Mouse (Mus musculus) intestine, embryonic 16.5 days (tissue): ENCODE data around the gene Dcaf7. TPM values are rescaled to one million over a fixed set of nuclear protein-coding genes. Genes with fewer than 3 reads are reported as not detected.

ENCODE experiments used
- ATAC-seq: fragments of 200-750 bp; cut with Nextera tagmentation; 2 replicates; pipeline ENCODE4 v1.8.0; 2017; ENCODE audit warnings: moderate TSS enrichment, moderate library complexity
- H3K27ac ChIP-seq: fragments of 300-500 bp; sonication (generic); 2 replicates; pipeline ENCODE4 v1.5.1; 2014; ENCODE audit warnings: mild to moderate bottlenecking, low read length
- H3K27me3 ChIP-seq: fragments of 300-500 bp; sonication (generic); replicated peaks from 2 replicates; pipeline ENCODE4 v1.6.1; 2014; ENCODE audit warnings: low read length, control low read depth, mixed read lengths; ENCODE audit not compliant: control insufficient read depth, insufficient read depth
- H3K36me3 ChIP-seq: fragments of 300-500 bp; sonication (generic); 2 replicates; pipeline ENCODE4 v1.6.1; 2014; ENCODE audit warnings: low read length, control low read depth; ENCODE audit not compliant: control insufficient read depth, insufficient read depth
- H3K4me1 ChIP-seq: fragments of 300-500 bp; sonication (generic); 2 replicates; pipeline ENCODE4 v1.6.1; 2014; ENCODE audit warnings: low read length, control low read depth, mixed read lengths; ENCODE audit not compliant: control insufficient read depth, insufficient read depth
- H3K4me2 ChIP-seq: fragments of 300-500 bp; sonication (generic); 2 replicates; pipeline ENCODE4 v1.6.1; 2014; ENCODE audit warnings: low read depth, low read length, control low read depth
- H3K4me3 ChIP-seq: fragments of 300-500 bp; sonication (generic); 2 replicates; pipeline ENCODE4 v1.5.1; 2014; ENCODE audit warnings: mild to moderate bottlenecking, low read length
- H3K9ac ChIP-seq: fragments of 300-500 bp; sonication (generic); 2 replicates; pipeline ENCODE4 v1.6.1; 2014; ENCODE audit warnings: low read depth, low read length
- H3K9me3 ChIP-seq: fragments of 300-500 bp; sonication (generic); 2 replicates; pipeline ENCODE4 v1.6.1; 2016; ENCODE audit warnings: low read length, control low read depth; ENCODE audit not compliant: control insufficient read depth
- WGBS: fragments of 180-500 bp; shearing (Covaris S2); extraction: QIAGEN DNeasy Blood & Tissue Kit; methylation state at CpG from one replicate; pipeline ENCODE4 v1.1.7; 2014; 5-methylcytosine and 5-hydroxymethylcytosine counted together
- polyA plus RNA-seq: library from polyadenylated mRNA; unstranded; fragments of >200 nt; fragmentation: Nextera tagmentation; extraction: Ambion mirVana; gene quantifications from 2 replicates; pipeline ENCODE4 v1.2.1, GENCODE M21; 2015

The Dcaf7 gene
- polyA plus RNA-seq, 1 experiment from 2014 or later = 42.7 TPM

GRCm38 (mm10) chr11:106033491-106033919, 3.2 kb upstream of the Dcaf7 start:
- Histone ChIP-seq H3K4me3 (no peak overlapping the region), H3K4me1 (peaks cover 12% of the 10 kb centered on the region), H3K36me3 (no peaks in the 10 kb centered on the region), H3K9me3 (no peaks in the 10 kb centered on the region), H3K4me2 (no peak overlapping the region), H3K9ac (peak overlapping the region; percentile 51; the same call in 1 of the 2 replicates), H3K27ac (peak overlapping the region; percentile 20), H3K27me3 (no peaks in the 10 kb centered on the region)
- 0 out of 2 replicates have a peak, but pooled peaks have one; percentile 14 for ATAC-seq
- 30% methylated on average over 11 of the region's 11 CpGs for WGBS

- Histone ChIP-seq H3K4me2 (no peak overlapping the region), H3K4me3 (no peak overlapping the region), H3K9ac (no peak overlapping the region), H3K9me3 (no peaks in the 10 kb centered on the region), H3K27me3 (no peaks in the 10 kb centered on the region), H3K4me1 (peaks cover 13% of the 10 kb centered on the region), H3K36me3 (no peaks in the 10 kb centered on the region), H3K27ac (no peak overlapping the region)
- 84% methylated on average over 9 of the region's 9 CpGs for WGBS
- ATAC-seq = no peak
Observed at GRCm38 (mm10) chr11:106034986-106035385, 1.7 kb upstream of the Dcaf7 start.

- no peak for ATAC-seq
- Histone ChIP-seq H3K9ac (peak overlapping the region; percentile 97), H3K36me3 (no peaks in the 10 kb centered on the region), H3K4me1 (peaks cover 13% of the 10 kb centered on the region), H3K27ac (peak overlapping the region; percentile 89), H3K4me3 (peak overlapping the region; percentile 99), H3K27me3 (no peaks in the 10 kb centered on the region), H3K4me2 (peak overlapping the region; percentile 86), H3K9me3 (no peaks in the 10 kb centered on the region)
- WGBS = under 1% methylated on average over 13 of the region's 13 CpGs
Observed at GRCm38 (mm10) chr11:106037418-106037751, 713 bp downstream of the Dcaf7 start.

- no peak overlapping the region for H3K4me3 ChIP-seq
- no peak for ATAC-seq
- no peak overlapping the region for H3K9ac ChIP-seq
- no peak overlapping the region for H3K4me2 ChIP-seq
- no peaks in the 10 kb centered on the region for H3K4me1 ChIP-seq
- H3K36me3 ChIP-seq = peaks cover 6% of the 10 kb centered on the region; the same call in 1 of the 2 replicates
- H3K27me3 ChIP-seq = no peaks in the 10 kb centered on the region
- H3K9me3 ChIP-seq = no peaks in the 10 kb centered on the region
- 0 out of 2 replicates have a peak overlapping the region, but pooled peaks have one; percentile 37 for H3K27ac ChIP-seq
Observed at GRCm38 (mm10) chr11:106044349-106044748, 7.7 kb downstream of the Dcaf7 start.

- Histone ChIP-seq H3K27ac (peak overlapping the region; percentile 37; the same call in 1 of the 2 replicates), H3K4me1 (no peaks in the 10 kb centered on the region), H3K36me3 (peaks cover 6% of the 10 kb centered on the region; the same call in 1 of the 2 replicates), H3K9ac (no peak overlapping the region), H3K4me2 (no peak overlapping the region), H3K9me3 (no peaks in the 10 kb centered on the region), H3K4me3 (no peak overlapping the region), H3K27me3 (no peaks in the 10 kb centered on the region)
- ATAC-seq = peak; percentile 75
- WGBS = 94% methylated on average over 1 of the region's 1 CpGs
Observed at GRCm38 (mm10) chr11:106045256-106045655, 8.6 kb downstream of the Dcaf7 start.

GRCm38 (mm10) chr11:106045780-106046179, 9.1 kb downstream of the Dcaf7 start:
- H3K4me2 ChIP-seq = no peak overlapping the region
- 94% methylated on average over 3 of the region's 3 CpGs for WGBS

GRCm38 (mm10) chr11:106046584-106046983, 9.9 kb downstream of the Dcaf7 start:
- H3K9me3 ChIP-seq = no peaks in the 10 kb centered on the region
- no peak overlapping the region for H3K4me3 ChIP-seq
- no peaks in the 10 kb centered on the region for H3K27me3 ChIP-seq
- 82% methylated on average over 9 of the region's 9 CpGs for WGBS
- no peak overlapping the region for H3K27ac ChIP-seq
- no peaks in the 10 kb centered on the region for H3K4me1 ChIP-seq
- ATAC-seq = no peak
- peaks cover 6% of the 10 kb centered on the region; the same call in 1 of the 2 replicates for H3K36me3 ChIP-seq
- no peak overlapping the region for H3K9ac ChIP-seq
- no peak overlapping the region for H3K4me2 ChIP-seq

More at GRCm38 (mm10) chr11:106045780-106046179, 9.1 kb downstream of the Dcaf7 start:
- no peak overlapping the region for H3K9ac ChIP-seq
- no peaks in the 10 kb centered on the region for H3K27me3 ChIP-seq
- H3K4me3 ChIP-seq = no peak overlapping the region
- ATAC-seq = no peak
- no peak overlapping the region for H3K27ac ChIP-seq
- peaks cover 6% of the 10 kb centered on the region; the same call in 1 of the 2 replicates for H3K36me3 ChIP-seq
- H3K9me3 ChIP-seq = no peaks in the 10 kb centered on the region
- no peaks in the 10 kb centered on the region for H3K4me1 ChIP-seq

GRCm38 (mm10) chr11:106053921-106054320, 17.2 kb downstream of the Dcaf7 start:
- peaks cover 11% of the 10 kb centered on the region; the same call in 1 of the 2 replicates for H3K36me3 ChIP-seq
- no peaks in the 10 kb centered on the region for H3K4me1 ChIP-seq
- no peaks in the 10 kb centered on the region for H3K27me3 ChIP-seq
- WGBS = 76% methylated on average over 2 of the region's 2 CpGs
- ATAC-seq = peak; percentile 56
- no peak overlapping the region for H3K4me3 ChIP-seq
- no peak overlapping the region for H3K9ac ChIP-seq
- peak overlapping the region; percentile 36; the same call in 1 of the 2 replicates for H3K27ac ChIP-seq
- no peak overlapping the region for H3K4me2 ChIP-seq
- H3K9me3 ChIP-seq = no peaks in the 10 kb centered on the region

GRCm38 (mm10) chr11:106054600-106054999, 17.9 kb downstream of the Dcaf7 start:
- no peaks in the 10 kb centered on the region for H3K9me3 ChIP-seq
- no peaks in the 10 kb centered on the region for H3K4me1 ChIP-seq
- H3K27ac ChIP-seq = peak overlapping the region; percentile 34; the same call in 1 of the 2 replicates
- no peaks in the 10 kb centered on the region for H3K27me3 ChIP-seq
- no peak for ATAC-seq
- no peak overlapping the region for H3K4me2 ChIP-seq
- H3K36me3 ChIP-seq = peaks cover 11% of the 10 kb centered on the region; the same call in 1 of the 2 replicates
- H3K4me3 ChIP-seq = no peak overlapping the region
- 92% methylated on average over 8 of the region's 8 CpGs for WGBS
- no peak overlapping the region for H3K9ac ChIP-seq

GRCm38 (mm10) chr11:106055341-106055740, 18.7 kb downstream of the Dcaf7 start:
- no peak overlapping the region for H3K9ac ChIP-seq
- H3K27me3 ChIP-seq = no peaks in the 10 kb centered on the region
- 85% methylated on average over 6 of the region's 6 CpGs for WGBS
- H3K4me1 ChIP-seq = no peaks in the 10 kb centered on the region
- no peak overlapping the region for H3K4me3 ChIP-seq
- no peak overlapping the region for H3K27ac ChIP-seq
- H3K36me3 ChIP-seq = peaks cover 11% of the 10 kb centered on the region; the same call in 1 of the 2 replicates
- H3K9me3 ChIP-seq = no peaks in the 10 kb centered on the region
- no peak for ATAC-seq
- H3K4me2 ChIP-seq = no peak overlapping the region
